Mouse (Mus musculus) T-helper 1 cell (primary cell): Measurements from ENCODE around the gene Fcna.

Experiments used
- in situ Hi-C: fragments of 300-600 bp; cut with MboI, MseI; formaldehyde crosslinking; loops from one replicate; pipeline ENCODE4 v1.15.1; 2025; ENCODE audit warnings: high pct_unique_total_duplicates

Gene Fcna

GRCm38 (mm10) chr2:25627811-25628210, at the start of gene Fcna:
Gene Fcna (minus strand): TSS chr2:25628030.
- in situ Hi-C loops = no loop called here

- in situ Hi-C loops = no loop called here
Measured at GRCm38 (mm10) chr2:25676486-25676885, 48.7 kb upstream of the Fcna start, which contains the start of gene Lcn6. Gene Lcn6 (plus strand): TSS chr2:25676786.

DNA sequence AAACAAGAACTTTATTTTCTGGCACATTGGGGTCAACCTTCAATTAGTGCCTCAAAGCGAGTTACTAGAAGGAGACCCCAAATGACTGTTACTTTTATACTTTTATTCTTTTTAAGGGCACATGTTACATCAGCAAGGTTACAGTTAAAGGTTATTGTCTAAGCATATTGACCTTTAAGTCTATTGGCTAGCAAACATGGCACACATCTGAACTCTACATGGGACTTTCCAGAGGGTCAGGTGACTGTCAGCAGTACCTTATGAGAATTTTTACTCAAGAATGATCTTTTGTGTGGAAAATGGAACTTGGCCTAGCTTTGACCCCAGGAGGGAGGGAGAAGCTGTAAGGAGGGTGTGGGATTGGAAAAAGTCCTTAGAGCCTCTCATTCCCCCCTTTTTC, 38.7 kb upstream of the Fcna start:
- in situ Hi-C loops = no loop called here

GRCm38 (mm10) chr2:25664125-25664524, 36.3 kb upstream of the Fcna start:
- in situ Hi-C loops = no loop called here

- in situ Hi-C loops = no loop called here
Measured at GRCm38 (mm10) chr2:25663511-25663910, 35.7 kb upstream of the Fcna start.

DNA sequence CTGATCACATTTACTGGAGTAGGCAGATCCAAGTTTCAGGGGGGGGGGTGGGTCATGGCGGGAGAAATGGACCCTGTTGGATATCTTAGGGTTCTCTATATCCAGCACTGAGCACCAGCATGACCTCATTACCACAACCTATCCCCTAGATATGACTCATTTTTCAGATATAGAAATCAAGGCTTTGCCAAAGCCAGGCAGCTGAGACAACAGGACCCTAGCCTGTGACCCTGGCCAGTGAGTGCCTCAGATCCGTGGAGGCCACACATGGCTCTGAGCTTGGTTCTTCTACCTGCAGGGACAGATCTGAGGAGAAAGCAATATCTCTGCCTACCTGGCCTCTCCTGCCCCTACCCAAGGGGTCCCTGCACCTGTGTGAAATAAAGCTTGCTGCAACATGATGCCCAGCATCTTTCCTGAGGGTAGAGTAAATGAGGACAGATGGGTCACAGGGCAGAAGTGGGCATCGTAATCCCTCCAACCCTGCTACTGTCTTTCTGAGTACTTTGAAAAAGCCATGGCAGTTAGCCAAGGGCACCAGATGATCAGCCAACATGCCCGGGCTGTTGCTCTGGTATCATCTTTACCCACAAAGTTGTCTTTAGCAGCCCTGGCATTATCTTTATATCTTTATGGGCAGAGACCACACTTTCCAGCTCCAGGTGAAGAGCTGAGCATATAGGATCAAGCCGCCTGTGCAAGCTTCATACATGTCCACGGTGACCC, 33.6 kb upstream of the Fcna start:
- in situ Hi-C loops = no loop called here

DNA sequence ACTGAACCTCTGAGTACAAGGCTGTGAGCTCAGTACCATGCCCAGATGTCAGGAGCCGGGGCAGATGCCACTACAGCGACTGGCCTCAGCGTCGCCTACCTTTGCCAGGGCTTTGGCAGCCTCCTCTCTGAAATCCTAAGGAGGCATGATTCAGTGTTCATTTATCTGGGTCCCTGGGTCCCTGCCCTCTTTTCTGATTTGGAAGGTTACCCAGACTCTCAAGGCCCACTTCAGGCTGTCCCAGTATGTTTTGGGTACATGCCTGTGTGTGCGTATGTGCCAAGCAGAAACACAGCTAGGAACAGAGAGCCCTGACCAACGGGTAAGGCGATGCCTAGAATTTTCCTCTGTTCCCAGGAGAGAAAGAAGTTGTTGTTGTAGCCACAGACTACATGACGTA, 32.4 kb upstream of the Fcna start:
- in situ Hi-C loops = no loop called here

DNA sequence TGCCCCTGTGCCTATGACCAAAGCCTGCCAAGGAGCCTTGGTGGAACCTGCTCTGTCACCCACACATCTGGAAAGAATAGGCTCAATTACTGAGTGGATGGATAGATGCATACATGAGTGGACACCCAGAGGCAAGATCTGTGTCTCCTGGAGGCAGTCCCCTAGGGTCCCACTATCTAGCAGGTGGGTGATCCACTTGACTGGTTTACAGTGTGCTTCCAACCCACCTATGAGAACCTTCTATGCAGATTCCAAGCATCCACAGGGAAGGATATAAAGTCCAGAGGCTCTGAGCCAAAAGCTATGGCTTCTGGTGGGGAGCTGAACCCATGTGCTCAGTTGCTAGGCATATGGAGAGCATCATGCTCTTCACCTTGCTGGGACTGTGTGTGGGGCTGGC, 29.8 kb upstream of the Fcna start, which contains the start of gene Lcn5:
Lcn5 (plus strand) TSS at position 301 of the 400 bp plus-strand sequence.
- in situ Hi-C loops = loop anchor here (5.0 to 10.0 kb wide), 2 partner anchors 45 to 117 kb away; partner anchors contain the start of genes Lcn11 and Obp2a

GRCm38 (mm10) chr2:25657246-25657645, 29.4 kb upstream of the Fcna start:
- in situ Hi-C loops = loop anchor here (5.0 to 10.0 kb wide), 2 partner anchors 45 to 118 kb away; partner anchors contain the start of genes Lcn11 and Obp2a

DNA sequence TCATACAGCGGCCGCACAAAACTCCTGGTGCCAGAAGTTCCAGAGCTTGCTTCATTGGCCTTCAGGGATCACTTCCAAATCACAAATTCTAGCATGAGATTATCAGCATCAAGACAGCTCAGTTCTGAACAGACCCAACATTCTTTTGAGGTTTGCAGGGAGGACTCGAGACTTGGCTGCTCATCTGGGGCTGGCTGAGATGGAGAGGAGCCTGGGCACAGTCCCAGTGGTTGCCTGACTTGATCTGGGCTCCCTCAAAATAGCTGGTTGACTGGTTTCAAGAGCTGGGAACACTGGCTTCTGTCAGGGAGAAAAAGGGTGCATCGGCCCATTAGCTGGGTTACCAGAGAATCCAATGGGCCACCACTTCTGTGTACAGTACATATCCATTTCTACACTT, 28.9 kb upstream of the Fcna start:
- in situ Hi-C loops = loop anchor here (5.0 to 10.0 kb wide), 2 partner anchors 46 to 118 kb away; partner anchors contain the start of genes Lcn11 and Obp2a

- in situ Hi-C loops = loop anchor here (10.0 kb wide), 1 partner anchor 120 kb away; the partner anchor contains the start of gene Lcn11
Measured at GRCm38 (mm10) chr2:25654502-25654901, 26.7 kb upstream of the Fcna start.

DNA sequence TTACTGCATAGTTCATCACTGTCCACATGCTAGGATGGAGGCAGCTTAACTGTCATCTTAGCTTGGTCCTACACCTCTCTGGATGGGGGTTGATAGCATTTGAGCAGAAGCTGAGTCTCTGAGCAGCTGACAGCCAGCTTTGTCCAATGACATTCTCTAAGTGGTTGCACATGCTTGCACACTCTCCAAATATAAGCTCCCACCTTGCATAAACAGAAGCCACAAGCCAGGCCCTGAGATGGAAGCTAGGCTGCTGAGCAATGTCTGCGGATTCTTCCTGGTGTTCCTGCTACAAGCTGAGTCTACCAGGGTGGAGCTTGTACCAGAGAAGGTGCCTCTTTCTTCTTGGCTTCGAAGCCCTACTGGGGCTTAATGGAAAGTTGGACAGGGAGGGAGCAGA, 25.1 kb upstream of the Fcna start, which contains the start of gene Lcn8:
Lcn8 (plus strand) TSS at position 219 of the 400 bp plus-strand sequence.
- in situ Hi-C loops = loop anchor here (10.0 kb wide), 1 partner anchor 122 kb away; the partner anchor contains the start of gene Lcn11

DNA sequence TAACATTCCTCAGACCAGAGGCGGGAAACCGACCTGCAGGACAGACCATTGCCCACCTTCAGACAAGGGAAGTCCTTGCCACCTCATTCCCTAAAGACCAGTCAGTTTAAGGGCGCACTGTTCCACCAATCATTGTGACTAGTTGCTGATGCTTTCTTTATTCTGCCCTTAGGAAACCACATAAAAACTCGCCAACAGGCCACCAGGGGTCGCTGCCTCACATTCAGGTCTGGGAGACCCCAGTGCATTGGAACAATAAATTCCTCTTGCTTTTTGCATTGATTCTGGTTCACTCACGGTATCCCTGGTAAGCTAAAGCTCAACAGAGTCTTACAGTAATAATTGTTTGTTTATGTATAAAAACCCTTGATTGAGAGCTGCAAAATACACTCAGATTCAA, 12.1 kb upstream of the Fcna start:
- in situ Hi-C loops = no loop called here

GRCm38 (mm10) chr2:25634046-25634445, 6.2 kb upstream of the Fcna start:
- in situ Hi-C loops = no loop called here

DNA sequence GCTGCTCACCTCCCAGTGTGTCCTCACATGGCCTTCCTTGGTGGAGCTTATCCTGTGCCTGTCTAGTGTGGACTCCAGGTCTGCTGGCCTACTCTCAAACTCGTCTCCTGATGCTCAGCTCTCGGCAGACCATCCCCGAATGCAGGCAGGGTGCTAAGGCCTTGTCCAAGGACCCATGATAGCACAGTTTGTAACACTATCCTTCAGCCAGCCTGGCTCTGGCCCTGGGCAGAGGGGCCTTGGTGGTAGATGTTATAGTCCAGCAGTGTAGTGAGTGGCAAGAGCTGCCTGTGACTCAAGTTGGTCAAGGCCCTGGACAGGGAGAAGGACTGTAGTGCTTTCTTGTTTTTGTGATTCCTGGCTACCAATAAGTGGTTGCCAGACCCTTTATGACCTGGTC, 5.8 kb upstream of the Fcna start:
- in situ Hi-C loops = no loop called here

DNA sequence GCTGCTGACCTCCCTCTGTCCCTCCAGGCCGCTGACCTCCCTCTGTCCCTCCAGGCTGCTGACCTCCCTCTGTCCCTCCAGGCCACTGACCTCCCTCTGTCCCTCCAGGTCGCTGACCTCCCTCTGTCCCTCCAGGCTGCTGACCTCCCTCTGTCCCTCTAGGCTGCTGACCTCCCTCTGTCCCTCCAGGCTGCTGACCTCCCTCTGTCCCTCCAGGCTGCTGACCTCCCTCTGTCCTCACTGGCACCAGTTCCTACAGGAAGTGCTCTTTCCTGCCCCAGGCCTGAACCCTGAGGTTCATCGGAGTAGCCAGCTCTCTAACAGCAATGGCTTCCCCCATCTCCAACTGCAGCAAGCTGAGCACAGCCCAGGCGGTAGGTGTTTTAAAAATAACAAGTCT, 908 bp upstream of the Fcna start:
- in situ Hi-C loops = no loop called here

- in situ Hi-C loops = no loop called here
Measured at GRCm38 (mm10) chr2:25625986-25626385, 1.8 kb downstream of the Fcna start.

DNA sequence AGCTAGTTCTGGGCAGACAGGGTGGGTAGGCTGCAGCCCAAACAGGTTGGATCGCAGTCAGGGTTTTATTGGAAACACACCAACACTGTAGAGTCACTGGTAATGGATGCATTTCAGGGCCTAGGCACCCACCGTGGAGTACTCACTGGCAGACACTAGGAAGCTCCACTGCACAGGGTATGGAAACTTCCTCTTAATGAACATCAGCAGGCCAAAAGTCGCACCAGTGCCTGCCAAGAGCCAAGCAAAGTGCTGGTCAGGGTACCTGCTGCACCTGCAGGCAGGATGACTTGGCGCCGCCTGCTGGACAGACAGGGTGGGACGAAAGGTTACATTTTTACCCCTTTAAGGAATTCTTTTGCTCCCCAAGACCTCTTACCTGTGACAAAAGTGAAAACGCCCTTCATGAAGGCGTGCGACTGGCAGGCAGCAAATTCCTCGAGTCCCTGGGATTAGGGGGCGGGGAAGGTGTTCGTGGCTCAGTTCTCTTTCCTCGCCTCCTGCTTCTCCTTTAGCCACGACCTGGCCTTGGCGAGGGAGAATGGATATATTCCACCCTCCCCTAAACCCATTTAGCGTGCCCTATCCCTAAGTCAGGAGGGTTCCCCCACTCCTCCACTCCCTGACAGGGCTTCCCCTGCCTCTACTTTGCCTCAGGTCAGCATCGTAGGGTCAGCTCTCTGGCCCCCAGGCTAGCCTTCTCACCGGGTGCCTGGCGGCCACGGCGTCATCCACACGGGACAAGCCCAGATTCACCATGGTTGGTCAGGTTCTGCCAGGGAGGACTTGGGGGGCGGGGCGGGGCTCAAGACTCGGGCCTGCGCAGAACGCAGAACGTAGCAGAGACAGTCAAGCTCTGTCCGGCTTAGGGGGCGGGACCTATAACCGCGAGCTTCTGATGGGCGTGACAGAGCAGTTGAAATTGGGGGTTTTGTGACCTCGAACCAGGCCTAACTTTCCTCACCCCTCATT, 6.3 kb downstream of the Fcna start, which contains the start of gene Tmem141:
Tmem141 (minus strand) TSS at position 777 of the 972 bp plus-strand sequence.
- in situ Hi-C loops = no loop called here

DNA sequence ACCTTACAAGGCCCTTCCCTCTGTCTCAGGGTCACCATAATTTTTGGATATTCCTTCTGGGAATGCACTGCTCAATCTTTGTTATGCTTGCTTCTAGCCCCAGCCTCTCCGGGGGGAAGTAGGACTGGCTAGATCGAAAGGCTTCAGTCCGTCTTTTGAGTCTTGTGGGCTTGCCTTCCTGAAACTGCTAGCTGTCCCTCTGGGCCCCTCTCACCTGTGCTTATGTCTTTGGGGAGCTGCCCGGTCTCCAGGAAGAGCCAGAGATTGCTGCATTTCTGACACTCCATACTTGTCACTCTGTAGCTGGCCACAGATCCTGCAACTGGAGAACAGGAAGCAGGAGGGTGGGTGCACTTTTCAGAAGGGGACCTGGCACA, 7.0 kb downstream of the Fcna start:
- in situ Hi-C loops = no loop called here

DNA sequence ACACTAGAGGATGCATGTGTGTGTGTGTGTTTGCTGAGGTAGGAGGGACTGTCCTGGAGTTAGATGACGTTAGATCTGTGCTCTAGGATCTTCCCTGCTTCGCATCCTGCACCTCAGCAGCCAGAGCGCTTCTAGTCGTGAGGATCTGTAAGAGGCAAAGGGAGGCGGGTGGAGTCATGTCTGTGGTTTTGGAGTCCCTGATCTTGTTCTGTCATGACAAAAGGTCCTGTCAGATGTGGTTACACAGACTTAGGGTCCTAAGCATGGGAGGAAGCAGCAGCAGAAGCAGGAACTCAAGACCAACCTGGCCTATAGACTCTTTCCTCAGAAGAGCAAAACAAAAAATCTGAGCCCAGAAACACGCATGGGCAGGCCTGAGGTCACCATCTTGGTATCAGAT, 7.4 kb downstream of the Fcna start:
- in situ Hi-C loops = no loop called here

DNA sequence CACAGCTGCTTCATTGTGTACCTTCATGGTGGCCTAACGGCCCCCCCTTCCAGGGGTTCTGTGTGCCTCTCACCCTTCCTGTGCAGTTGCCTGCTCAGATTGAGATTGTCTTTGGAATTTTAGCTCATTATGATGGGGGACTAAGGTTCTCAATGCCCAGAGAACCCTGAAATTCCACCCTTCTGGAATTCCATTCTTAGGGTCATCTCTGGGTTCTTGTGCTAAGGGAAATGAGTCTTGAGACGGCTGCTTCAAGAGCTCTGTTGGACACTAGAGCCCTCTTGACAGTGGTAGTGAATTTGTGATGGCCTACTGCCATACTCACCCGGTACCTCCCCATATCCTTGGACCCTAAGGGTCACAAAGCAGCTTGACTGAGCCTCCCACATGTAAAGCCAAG, 10.3 kb downstream of the Fcna start, which contains the start of gene Ccdc183:
Ccdc183 (minus strand) TSS at position 101 of the 400 bp plus-strand sequence.
- in situ Hi-C loops = no loop called here

GRCm38 (mm10) chr2:25616398-25616797, 11.4 kb downstream of the Fcna start:
- in situ Hi-C loops = no loop called here
